Mouse (Mus musculus): Measurements from ENCODE around the gene Zbtb42. TPM values are rescaled to one million over a fixed set of nuclear protein-coding genes. Genes with fewer than 3 reads are reported as not detected.
A peak's percentile ranks its signal among the peaks of the same experiment; 100 is the strongest.

The Zbtb42 gene
- total RNA-seq, 2 experiments from 2014 or later, result 4.5 to 6.9 TPM

GRCm38 (mm10) chr12:112723028-112723330 is 44.4 kb downstream of the Zbtb42 start:
- DNase-seq (ENCODE audit: low spot score in 2 of 2), result no peak

GRCm38 (mm10) chr12:112723445-112723844 is 44.8 kb downstream of the Zbtb42 start:
- no peak for DNase-seq (ENCODE audit: low spot score in 2 of 2)

GRCm38 (mm10) chr12:112724077-112724805 is 45.6 kb downstream of the Zbtb42 start:
- peak; percentile 38 to 62 for DNase-seq (ENCODE audit: low spot score in 2 of 2)

GRCm38 (mm10) chr12:112727801-112728200 is 49.2 kb downstream of the Zbtb42 start:
- no peak for DNase-seq (ENCODE audit: low spot score in 2 of 2)

GRCm38 (mm10) chr12:112730808-112731207 is 52.2 kb downstream of the Zbtb42 start:
- no peak for DNase-seq (ENCODE audit: low spot score in 2 of 2)

Small RNAs within 50 kb of the gene (microRNA-seq; reads per million reads assigned to microRNA genes)
- gene Mir6939 (ENCODE audit: borderline number of aligned reads in 2 of 2), result 0 reads per million in 2 experiments

Other genes with a start within 250 kb of the Zbtb42 start
- gene A530016L24Rik, start 189.4 kb upstream of the Zbtb42 start, total RNA-seq (2021), result 100 to 1,000 TPM in 1 of 2 experiments, 10 to 100 TPM in 1; 25.0 to 131 TPM
- gene Tmem179, start 162.1 kb upstream of the Zbtb42 start, total RNA-seq (2021), result 1 to 10 TPM; 6.5 to 8.5 TPM
- gene Inf2, start 90.0 kb upstream of the Zbtb42 start, total RNA-seq (2021), result 10 to 100 TPM; 25.2 to 29.7 TPM
- gene Adssl1, start 58.8 kb upstream of the Zbtb42 start, total RNA-seq (2021), result 10 to 100 TPM; 17.1 to 31.3 TPM
- gene Siva1, start 34.1 kb upstream of the Zbtb42 start, total RNA-seq (2021), result 10 to 100 TPM; 36.6 to 43.6 TPM
- gene Akt1, start 3.9 kb upstream of the Zbtb42 start, total RNA-seq (2021), result 100 to 1,000 TPM; 184 to 355 TPM
- gene Cep170b, start 41.6 kb downstream of the Zbtb42 start, total RNA-seq (2021), result 10 to 100 TPM; 36.4 to 48.5 TPM
- 10 to 100 TPM; 11.2 to 18.1 TPM for gene Pld4, start 81.8 kb downstream of the Zbtb42 start, total RNA-seq (2021)
- 1 to 10 TPM; 4.2 to 9.4 TPM for gene Ahnak2, start 123.8 kb downstream of the Zbtb42 start, total RNA-seq (2021)
- gene Clba1, start 130.1 kb downstream of the Zbtb42 start, total RNA-seq (2021), result 1 to 10 TPM; 6.3 to 6.8 TPM
- gene Cdca4, start 150.6 kb downstream of the Zbtb42 start, total RNA-seq (2021), result 10 to 100 TPM; 13.9 to 14.3 TPM
- under 1 TPM; 0.54 to 0.66 TPM for gene Gpr132, start 189.4 kb downstream of the Zbtb42 start, total RNA-seq (2021)

Measured in adrenal gland, adult 18-20 months (tissue).